Mouse (Mus musculus) brain, adult 10 weeks (tissue): Measurements from ENCODE around the gene Olfr1090. TPM values are rescaled to one million over a fixed set of nuclear protein-coding genes. Genes with fewer than 3 reads are reported as not detected.

Source experiments
- polyA plus RNA-seq: library from polyadenylated mRNA; stranded (reverse); fragments of 350-450 nt; fragmentation: Illumina TruSeq; extraction: RNeasy Lipid Tissue Mini Kit (QIAGEN cat#74804); gene quantifications from one replicate; pipeline ENCODE4 v1.2.3, GENCODE M21; 2015; ENCODE audit warnings: low read depth, low replicate concordance

The Olfr1090 gene
- not detected for polyA plus RNA-seq

DNA sequence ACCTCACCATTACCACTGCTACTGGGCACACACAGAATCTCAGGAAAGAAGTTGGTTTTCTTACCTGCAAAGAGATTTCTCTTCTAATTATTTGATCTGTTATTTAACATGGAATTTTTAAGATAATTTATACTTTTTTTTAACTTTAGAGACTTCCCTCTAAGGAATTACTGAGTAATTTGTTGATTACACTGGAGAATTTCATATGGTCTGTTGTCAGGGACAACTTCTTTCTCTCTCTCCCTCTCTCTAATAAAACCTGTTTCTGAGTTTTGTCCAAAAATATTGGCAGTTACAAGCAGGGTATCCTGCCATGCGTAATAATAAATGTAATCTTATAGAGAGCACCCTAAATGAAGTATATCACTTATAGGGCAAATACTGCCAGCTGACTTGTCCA is at the start of gene Olfr1090:
Gene Olfr1090 (minus strand): TSS at position 101 of the 400 bp plus-strand sequence.

DNA sequence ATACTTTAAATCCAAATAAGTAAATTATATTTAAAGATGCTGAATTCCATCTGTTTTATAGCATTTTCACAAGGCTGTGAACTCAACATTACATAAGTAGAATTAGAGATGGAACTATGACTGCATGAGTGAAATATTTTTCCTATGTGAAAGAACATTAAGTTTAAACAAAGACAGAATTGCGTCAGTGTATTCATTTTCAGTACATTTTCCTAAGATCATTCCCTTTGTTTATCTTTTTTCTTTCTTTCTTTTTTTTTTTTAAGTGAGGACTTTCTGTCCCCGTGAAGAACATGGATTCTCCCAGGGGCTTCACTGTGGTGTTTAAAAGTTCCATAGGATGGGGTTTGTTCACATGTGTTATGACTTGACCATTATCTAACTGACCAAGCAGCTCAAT is 23.4 kb upstream of the Olfr1090 start, which contains the start of gene Olfr1093:
Gene Olfr1093 (plus strand): TSS at position 301 of the 400 bp plus-strand sequence.

DNA sequence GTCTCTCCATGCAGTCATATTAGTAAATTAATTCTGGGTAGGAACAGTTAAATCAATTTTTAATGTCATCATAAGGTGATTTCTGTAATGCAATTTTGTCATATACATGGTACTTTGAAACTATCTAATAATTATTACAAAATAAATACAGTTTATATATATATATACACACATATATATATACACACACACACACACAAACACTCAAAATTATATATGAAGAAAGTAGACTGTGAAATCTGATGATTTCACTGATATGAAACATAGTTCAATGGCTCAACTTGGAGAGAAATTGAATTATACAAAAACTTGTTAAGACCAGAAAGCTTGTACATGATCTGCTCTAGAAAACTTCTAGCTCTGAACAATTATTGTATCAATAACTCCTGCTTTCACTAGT is 25.2 kb downstream of the Olfr1090 start, which contains the start of gene Olfr1089:
Gene Olfr1089 (minus strand): TSS at position 101 of the 400 bp plus-strand sequence.

Other genes starting within 250 kb of the Olfr1090 start
- gene Olfr1079, start 216.5 kb downstream of the Olfr1090 start, polyA plus RNA-seq, result not detected
- not detected for gene Olfr1080, start 200.8 kb downstream of the Olfr1090 start, polyA plus RNA-seq
- gene Olfr1082, start 160.0 kb downstream of the Olfr1090 start, polyA plus RNA-seq, result not detected
- not detected for gene Olfr1084, start 119.3 kb downstream of the Olfr1090 start, polyA plus RNA-seq
- gene Olfr1085, start 97.0 kb downstream of the Olfr1090 start, polyA plus RNA-seq, result not detected
- not detected for gene Olfr1086, start 78.9 kb downstream of the Olfr1090 start, polyA plus RNA-seq
- gene Olfr1087, start 60.6 kb downstream of the Olfr1090 start, polyA plus RNA-seq, result not detected
- not detected for gene Olfr1089, start 25.3 kb downstream of the Olfr1090 start, polyA plus RNA-seq
- not detected for gene Olfr1093, start 23.5 kb upstream of the Olfr1090 start, polyA plus RNA-seq
- gene Olfr141, start 51.0 kb upstream of the Olfr1090 start, polyA plus RNA-seq, result not detected
- not detected for gene Olfr1094, start 65.7 kb upstream of the Olfr1090 start, polyA plus RNA-seq
- gene Olfr1095, start 92.7 kb upstream of the Olfr1090 start, polyA plus RNA-seq, result not detected
- not detected for gene Gm13723, start 115.8 kb upstream of the Olfr1090 start, polyA plus RNA-seq
- not detected for gene Olfr1097, start 133.2 kb upstream of the Olfr1090 start, polyA plus RNA-seq
- gene Olfr1098, start 165.6 kb upstream of the Olfr1090 start, polyA plus RNA-seq, result not detected
- not detected for gene Olfr1099, start 201.7 kb upstream of the Olfr1090 start, polyA plus RNA-seq
- not detected for gene Olfr1100, start 221.0 kb upstream of the Olfr1090 start, polyA plus RNA-seq
- gene Olfr1101, start 232.2 kb upstream of the Olfr1090 start, polyA plus RNA-seq, result not detected
- not detected for gene Olfr1102, start 239.4 kb upstream of the Olfr1090 start, polyA plus RNA-seq